Mouse (Mus musculus) ovary, adult 10 weeks (tissue): Measurements from ENCODE around the gene Olfr63. TPM values are rescaled to one million over a fixed set of nuclear protein-coding genes. Genes with fewer than 3 reads are reported as not detected.

Experiments
- polyA plus RNA-seq: library from polyadenylated mRNA; stranded (reverse); fragments of 350-450 nt; fragmentation: Illumina TruSeq; extraction: RNeasy Lipid Tissue Mini Kit (QIAGEN cat#74804); gene quantifications from one replicate; pipeline ENCODE4 v1.2.3, GENCODE M21; 2014

Olfr63 gene
- not detected for polyA plus RNA-seq

GRCm38 (mm10) chr17:33264376-33264775, at the start of gene Olfr63:
Gene Olfr63 (plus strand): TSS chr17:33264676.

GRCm38 (mm10) chr17:33221590-33221989, 42.9 kb upstream of the Olfr63 start, which contains the start of gene Olfr1564:
Gene Olfr1564 (minus strand): TSS chr17:33221690.

GRCm38 (mm10) chr17:33254530-33255318, 9.8 kb upstream of the Olfr63 start, which contains the start of gene Zfp955a:
Gene Zfp955a (minus strand): TSS chr17:33255145.

GRCm38 (mm10) chr17:33289039-33289875, 24.8 kb downstream of the Olfr63 start, which contains the start of gene Zfp955b:
Gene Zfp955b (plus strand): TSS chr17:33289544.

Other genes with a start within 250 kb of the Olfr63 start
- gene Zfp763, start 231.3 kb upstream of the Olfr63 start, polyA plus RNA-seq, result 42.5 TPM
- gene 4921501E09Rik, start 196.6 kb upstream of the Olfr63 start, polyA plus RNA-seq, result not detected
- 36.2 TPM for gene Zfp563, start 175.4 kb upstream of the Olfr63 start, polyA plus RNA-seq
- gene Morc2b, start 125.0 kb upstream of the Olfr63 start, polyA plus RNA-seq, result not detected
- gene Olfr55, start 96.2 kb upstream of the Olfr63 start, polyA plus RNA-seq, result not detected
- not detected for gene Olfr239, start 73.4 kb upstream of the Olfr63 start, polyA plus RNA-seq
- not detected for gene Olfr1564, start 43.0 kb upstream of the Olfr63 start, polyA plus RNA-seq
- 58.6 TPM for gene Zfp955a, start 9.5 kb upstream of the Olfr63 start, polyA plus RNA-seq
- 31.4 TPM for gene Zfp955b, start 24.9 kb downstream of the Olfr63 start, polyA plus RNA-seq
- 86.0 TPM for gene Zfp81, start 94.2 kb downstream of the Olfr63 start, polyA plus RNA-seq
- 38.9 TPM for gene Zfp101, start 130.0 kb downstream of the Olfr63 start, polyA plus RNA-seq
- gene Actl9, start 168.2 kb downstream of the Olfr63 start, polyA plus RNA-seq, result not detected